Mouse (Mus musculus) monocyte, adult 5-6 weeks (primary cell): ENCODE measurements at regions not wholly inside any gene's neighbourhood (a gene's known extent, or its start where the extent isn't known, plus 50 kb on each side); places are given as distances from the start of the nearest gene placed in this dataset.

ENCODE experiments used
- ATAC-seq: fragments of 153-309, 156-312 bp; replicated peaks from 2 replicates; pipeline ENCODE4 v1.8.0; 2017; ENCODE audit warnings: mild to moderate bottlenecking; ENCODE audit not compliant: low TSS enrichment, insufficient number of reproducible peaks, severe bottlenecking, poor library complexity, low FRiP score

DNA sequence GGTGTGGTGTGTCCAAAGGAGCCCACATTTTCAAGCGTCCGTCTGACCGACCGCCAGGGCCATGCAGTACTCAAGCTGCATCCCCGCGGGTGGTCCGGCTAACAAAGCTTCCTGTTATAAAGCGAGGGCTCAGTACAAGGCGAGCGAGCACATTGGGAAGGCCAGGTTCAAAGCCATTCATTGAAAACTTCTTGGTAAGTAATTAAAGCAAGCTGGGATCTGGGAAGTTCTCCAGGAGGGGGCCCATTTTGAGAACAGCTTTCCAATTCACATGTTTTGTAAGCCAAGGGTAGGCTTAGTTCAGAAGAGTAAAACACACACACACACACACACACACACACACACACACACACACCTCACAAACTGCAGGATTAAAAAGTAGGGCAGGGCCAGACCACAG, 57.3 kb upstream of the Prep start:
- no peak for ATAC-seq

DNA sequence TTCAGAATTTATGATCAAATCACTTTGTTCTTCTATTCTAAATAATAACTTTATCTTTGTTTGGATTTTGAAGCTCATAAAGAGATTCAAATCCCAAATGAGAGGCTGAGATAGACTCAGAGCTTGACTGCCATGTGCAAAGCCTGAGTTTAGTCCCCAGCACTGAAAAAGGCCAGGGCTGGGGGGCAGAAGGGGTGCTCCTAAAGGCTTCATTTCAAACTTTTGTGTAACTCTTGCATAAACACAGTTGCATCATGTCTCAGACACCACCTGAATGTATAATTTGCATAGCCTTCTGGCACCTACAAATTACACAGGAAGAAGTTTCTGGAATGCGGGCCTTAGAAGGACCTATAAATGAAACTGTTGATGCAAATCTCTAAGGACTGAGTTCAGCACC, 57.8 kb upstream of the Prep start:
- no peak for ATAC-seq

DNA sequence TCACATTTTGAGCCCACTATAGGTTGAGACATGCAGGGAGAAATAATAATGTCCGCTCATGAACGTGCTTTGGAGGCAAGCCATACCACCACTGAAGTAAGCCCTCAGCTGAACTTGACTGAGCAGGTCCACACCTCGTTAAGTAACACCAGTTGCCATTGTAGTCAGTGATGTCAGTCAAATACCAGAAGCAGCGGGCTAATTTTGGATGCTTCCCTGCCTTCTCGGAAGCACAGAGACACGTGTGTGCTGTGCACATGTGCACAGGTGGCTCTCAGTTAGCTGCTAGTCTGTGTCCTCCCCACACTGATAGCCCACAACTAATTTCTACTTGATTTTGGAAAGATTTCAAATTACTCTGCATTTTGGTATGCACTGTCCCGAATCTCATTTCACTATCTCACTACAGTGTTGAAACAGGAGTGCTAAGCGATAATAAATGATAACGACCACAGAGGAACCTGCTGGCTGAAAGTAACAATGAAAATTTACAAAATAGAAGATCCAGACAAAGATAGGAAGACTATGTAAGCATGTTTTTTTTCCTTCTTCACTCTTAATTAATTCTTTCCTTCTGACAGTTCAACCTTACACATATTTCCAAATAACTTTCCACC, 62.9 kb upstream of the Prep start:
- ATAC-seq, result no peak

DNA sequence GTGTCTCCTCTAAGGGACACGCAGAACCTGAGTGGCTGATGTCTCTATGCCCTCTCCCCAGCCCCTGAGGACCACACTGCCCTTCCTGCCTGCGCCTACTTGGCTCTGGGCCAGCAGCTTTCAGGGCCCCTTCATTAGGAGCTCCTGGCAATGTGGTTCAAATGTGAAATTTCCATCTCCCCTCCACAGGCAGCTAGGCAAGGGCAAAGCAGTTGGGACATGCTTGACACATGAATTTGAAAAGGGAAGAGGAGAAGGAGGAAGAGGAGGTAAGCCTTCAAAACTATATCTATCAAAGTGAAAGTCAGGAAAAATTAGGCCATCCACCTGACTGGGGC, 63.7 kb upstream of the Prep start:
- ATAC-seq, result no peak

DNA sequence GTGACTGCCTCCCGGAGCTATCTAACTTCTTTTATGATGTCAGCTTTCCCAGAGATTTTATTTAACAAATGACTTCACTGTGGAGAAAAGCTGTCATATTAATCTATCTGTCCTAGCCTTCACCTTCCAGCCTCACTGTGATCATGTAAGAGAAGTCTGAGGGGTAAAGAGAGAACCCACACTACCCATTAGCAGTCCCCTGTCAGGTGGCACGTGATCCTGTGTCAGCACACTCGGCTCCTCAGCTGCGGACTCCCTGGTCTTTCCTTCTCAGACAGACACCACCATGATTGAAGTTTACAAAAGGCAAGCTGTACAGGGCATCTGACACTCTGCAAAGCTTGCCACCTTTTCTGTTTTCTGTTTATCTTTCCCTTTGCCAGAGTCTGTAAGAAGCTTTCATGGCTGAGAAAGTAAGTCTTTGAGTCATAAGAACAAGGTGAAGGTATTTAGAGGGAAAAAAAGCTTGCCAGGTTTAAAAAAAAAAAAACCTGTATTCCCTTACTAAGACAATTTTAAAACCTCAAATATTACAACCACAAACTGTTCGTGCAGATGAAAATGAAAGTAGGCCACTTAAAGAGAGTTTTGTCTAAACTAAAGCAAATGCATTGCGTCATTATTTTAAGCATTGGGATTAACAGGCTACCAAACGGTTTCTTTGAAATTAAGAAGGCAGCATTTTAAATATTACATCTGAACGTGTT, 64.2 kb upstream of the Prep start:
- no peak for ATAC-seq

DNA sequence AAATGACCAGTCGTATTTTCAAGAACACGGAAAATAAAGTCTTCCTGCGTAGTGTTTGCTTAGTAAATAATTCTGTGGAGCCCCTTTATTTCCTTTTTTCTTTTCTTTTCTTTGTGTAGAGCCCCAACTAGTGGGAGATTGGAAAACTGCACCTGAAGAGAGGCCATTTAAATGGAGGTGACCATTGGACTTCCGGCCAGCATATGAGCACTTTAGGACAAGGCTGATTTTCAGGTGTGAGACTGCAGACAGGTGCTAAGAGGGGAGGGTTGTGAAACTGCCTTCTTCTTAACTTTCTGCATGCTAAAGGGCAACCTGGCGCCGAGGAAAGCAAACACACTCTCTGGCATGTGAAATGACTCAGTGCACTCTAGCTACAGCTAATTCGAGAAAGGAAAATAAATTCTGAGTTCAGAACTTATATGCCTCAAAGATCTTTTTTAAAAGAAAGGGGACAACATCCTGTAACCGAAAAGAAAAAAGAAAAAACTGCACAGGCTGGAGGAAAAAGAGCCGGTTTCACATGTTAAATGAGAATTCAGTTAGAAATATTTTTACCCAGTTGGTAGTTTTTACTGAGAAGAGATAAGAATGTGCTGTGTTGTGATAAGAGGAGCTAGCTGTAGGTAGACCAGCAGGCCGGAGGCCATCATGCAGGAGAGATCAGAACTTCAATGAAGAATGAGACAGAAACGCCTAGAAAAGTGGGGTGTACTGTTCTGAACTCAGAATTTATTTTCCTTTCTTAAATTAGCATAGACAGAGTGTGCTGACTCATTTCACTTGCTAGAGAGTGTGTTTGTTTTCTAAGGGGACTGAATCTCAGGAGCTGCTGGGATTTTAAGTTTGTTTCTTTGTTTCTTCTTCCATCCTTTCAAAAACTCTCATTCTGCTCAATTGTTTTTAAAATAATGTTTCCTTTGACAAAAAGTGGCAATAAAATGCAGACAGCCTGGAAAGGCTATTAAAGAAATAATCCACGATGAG, 65.8 kb upstream of the Prep start:
- peak; percentile 61; the same call in 1 of the 2 replicates for ATAC-seq

DNA sequence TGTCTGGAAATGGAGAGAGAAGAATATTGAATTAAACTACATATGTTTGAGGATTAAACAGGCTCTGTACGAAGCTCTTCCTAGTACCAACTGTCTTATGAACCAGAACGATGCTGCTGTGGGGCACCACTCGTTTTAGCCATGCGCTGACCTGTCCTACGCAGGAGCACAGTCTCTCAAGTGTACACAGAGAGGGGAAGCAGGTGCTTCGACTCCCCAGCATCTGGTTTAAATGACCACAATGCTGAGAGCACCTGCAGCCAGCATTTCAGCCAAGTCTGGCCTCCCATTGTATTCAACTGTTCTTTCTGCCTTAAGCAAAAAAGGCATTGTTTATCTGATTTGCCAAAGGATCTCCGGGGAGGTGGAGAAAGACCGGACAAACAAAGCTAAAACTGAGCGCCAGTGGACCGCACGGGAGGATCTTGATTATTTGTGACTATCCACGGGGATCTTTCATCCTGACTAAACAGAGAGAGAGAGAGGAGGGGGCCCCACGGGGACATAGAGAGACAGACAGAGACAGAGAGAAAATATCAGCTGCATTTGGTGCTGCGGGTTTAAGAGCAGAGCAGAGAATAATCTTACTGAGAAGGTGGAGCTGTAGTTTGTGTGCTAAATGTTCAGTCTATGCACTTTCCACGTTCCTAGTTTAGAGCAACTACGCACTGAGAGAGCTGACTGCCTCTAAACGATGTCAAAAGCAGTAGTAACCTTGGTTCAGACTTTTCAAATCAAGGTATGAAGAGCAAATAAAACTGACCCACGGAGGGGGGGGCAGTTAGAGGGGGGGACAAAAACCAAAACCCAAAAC, 66.8 kb upstream of the Prep start:
- ATAC-seq, result no peak

DNA sequence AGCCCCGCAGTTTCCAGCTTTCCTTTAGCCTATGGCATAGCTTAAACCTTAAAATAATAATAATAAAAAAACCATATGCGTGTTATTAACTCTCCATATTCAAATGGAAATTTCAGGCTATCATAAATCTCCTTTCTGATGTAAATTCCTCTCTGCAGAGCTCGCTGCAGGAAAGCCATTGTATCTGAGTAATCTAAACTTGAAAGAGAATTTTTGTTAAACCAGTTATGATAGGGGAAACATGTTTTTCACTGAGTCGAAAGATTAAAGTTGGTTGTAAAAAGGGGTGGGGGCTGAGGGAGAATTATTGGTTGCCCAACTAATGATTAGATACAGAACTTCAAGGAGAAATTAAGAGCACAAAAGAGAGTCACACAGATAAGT, 69.1 kb upstream of the Prep start:
- ATAC-seq, result no peak

DNA sequence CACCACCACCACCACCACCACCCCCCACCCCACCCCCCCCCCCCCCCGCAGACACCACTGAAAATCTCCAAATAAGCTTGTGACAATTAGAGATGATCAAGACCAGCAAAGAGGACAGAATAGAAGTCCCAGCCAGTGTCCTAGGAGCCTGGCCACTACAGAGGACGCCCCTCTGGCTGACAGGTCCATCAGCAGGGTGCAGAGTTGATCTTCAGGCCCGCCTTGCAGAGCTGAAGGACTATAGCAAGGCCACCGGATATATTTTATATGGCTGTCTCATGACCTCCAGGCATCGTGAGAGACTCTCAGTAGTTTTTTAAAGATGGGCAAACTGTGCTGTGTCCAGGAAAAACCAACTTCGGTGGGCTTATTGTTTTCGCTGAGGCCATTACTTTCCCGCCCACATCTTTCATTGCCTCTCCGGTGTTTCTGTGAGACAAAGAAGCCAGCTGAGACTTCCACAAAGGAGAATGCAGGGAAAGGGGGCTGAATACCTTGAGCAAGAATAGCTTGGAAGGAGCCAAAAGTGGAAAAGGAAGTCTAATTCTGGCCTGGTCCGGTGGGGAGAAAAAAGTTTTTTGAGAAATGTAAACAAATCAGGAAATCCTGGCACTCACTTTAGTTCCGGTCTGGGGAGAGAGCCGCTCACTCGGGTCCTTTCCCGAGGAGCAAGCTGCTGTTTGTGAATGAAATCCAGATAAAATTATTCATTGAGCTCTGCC, 69.7 kb upstream of the Prep start:
- ATAC-seq, result no peak

DNA sequence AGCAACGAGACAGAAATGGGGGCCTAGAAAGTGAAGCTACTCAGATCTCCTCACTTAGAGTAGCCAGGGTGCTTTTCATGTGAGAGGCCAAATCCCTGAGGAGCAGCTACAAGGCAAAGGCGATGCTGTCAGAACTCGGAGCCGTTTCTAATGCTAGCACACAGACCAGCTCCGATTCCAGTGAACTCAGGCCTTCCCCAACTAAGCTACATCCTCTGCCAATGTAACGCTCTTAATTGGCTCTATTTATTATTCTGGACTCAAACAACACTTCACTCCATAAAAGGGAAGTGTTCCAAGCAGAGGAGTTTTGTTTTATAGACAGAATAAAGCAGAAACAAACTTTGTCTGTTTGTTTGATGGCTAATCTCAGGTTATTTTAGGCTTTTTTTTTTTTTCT, 71.2 kb upstream of the Prep start:
- no peak for ATAC-seq

DNA sequence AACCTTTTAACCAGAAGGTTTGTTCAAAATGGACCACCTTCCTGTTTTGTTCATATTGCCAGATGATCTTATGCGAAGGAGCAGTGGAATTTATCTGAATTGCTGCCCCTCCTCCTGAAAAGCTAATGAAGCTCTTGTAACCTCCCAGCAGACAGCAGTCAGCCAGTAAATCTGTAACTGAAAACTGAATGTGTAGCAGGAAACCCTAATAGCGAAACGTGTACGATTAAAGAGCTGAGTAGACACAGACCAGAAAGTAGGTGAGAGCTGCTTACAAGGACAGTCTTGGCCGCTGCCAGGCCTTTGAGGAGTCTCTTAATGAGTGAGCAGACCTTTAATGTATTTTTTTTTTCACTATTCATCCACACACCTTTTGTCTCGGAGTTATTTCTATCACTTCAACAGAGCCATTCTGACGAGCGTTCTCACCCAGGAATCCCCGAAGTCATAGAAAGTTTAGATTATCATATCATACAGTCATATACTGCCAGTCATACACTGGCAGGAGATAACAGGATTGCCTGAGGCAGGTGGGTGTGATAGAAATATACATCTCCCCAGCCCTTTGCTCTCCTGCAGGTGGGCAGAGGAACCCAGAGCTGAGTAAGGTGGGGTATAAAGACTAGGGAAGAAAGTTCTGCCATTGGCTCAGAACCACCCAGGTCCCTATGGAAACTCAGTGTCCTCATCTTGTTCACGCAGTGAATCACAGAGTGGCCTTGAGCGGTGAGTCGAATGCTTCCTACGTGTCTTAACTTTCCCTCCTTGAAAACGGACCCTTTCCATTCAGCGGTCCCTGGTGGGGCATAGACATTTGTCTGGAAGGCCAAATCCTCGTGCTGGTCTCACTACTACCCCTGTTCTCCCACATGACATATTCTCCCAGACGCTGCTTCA, 72.4 kb upstream of the Prep start:
- no peak for ATAC-seq

DNA sequence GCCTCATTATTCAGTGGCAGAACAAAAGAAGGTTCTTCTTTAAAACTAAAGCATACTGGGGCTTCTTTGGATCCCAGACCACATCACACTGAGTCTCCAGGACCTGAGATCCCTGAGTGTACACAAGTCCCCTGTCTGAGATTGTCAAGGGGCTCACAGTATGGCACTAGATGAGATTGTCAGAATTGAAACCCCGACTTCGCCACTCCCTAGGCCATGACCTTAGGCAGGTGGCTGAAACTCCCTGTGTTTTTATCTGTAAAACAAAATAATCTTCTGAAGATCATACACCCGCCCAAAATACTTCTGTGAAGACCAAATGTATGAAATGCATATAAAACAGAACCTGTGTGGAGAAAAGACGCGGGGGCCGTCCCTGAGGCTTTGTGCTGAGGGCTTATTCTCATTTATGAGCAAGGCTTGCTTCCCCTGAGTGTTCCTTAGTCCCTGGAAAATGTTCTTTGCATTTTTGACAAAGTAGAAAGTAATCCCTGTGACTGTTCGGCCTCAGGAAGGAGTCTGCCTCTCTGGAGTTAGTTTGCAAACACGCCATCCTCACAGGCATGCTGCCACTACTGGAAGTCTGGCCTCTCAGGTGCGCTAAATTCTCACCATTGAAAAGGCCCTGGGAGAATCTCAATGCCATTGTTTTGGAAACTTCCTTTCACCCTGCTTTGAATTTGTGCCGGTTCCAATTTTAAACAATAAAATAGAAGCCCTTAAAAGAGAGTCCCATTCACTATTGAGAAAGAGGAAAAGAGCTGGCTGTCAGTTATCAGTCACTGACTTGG, 73.3 kb upstream of the Prep start:
- no peak for ATAC-seq

DNA sequence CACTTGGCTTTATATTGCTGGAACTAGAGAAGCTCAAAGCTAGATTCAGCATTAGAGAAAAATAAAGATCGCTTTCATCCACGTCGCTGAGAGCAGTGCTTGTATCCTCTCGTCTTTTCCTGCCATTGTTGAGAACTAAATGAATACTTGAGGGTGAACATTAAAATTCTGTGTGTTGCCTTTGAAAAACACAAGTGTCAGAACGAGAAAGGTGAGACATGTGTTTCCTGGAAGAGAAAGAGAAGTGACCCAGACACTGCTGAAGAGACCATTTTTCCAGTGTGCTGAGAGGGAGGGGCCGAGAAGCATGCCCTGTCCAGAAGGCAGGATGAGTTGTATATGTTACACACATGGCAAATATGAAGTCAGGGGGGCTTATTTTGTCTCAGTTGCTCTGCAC, 77.5 kb upstream of the Prep start:
- ATAC-seq, result no peak

DNA sequence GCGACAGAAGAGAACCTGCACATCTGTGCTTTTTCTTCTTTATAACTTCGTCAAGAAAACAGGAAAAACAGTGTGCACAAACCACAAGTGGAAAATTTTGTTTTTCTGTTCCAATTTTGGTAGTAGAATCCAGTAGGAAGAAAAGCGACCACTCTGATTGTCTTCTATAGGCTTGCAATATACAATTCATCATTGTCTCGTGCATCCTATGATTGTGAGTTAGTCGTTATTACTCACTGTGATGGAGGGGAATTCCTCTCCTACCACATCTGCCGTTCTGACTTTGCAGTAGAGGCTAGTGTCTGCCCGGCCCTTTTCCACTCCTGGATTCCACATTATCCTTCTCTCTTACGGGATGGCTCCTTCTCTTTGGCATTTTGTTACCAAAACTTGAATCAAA, 78.2 kb upstream of the Prep start:
- no peak for ATAC-seq

DNA sequence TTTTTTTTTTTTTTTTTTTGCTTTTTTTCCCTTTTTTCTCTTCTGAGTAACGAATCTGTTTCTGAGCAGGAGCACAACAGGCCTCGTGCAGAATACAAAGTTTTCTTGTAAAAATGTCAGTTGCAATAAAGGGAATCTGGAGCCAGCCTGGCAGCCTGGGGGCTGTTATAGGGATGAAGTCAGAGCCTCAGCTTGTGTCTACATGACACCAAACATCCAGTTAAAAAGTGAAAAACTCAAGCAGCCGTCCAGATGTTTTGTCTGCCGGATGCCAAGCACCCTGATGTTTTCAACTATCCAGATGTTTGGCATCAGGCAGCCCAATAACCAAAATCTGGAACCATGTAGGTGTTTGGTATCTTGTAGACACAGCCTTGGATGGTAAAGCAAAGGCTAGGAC, 79.4 kb upstream of the Prep start:
- ATAC-seq, result no peak

DNA sequence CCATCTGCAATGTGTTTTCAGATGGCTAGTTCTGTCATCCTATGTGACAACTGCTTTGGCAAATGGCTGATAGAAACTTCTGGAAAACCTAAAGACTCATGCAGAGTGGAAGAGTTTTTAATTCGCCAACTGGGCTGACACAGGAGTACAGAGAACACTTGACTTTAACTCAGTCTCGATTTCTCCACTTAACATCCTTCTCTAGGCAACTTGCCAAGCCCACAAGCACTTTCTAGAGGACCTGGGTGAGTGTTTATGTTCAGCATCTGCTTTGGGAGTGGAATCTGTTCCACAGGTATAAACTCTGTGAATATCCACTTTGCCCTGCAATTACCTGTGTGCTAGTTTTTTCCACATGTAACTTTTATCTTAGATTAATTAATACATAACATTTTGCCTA, 85.1 kb upstream of the Prep start:
- ATAC-seq, result no peak

DNA sequence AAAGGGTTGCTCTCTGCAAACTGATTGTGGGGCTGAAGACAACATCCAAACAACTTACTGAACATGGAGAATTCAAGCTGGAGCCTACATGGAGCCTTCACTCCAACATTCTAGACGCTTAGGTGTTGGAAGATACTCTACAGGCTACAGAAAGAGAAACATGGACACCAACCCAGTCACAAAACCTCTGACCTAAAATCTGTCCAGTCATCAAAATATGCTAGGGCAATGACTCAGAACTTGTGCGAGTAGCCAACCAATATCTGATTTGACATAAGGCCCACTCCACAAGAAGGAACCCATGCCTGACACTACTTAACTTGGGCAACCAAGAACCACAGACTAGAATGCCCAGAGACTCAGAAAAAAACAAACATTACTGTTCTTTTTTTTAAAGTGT, 90.2 kb upstream of the Prep start:
- ATAC-seq, result no peak
